In genomic region chr7:64949910-64950770, GRCm38 (mm10) we compare ENCODE assay signal across 8 mouse cellular contexts.
DNase-seq lines count a peak whose midpoint lies in the region; ATAC-seq lines count a peak whose summit lies in the region.

No protein-coding gene starts in this region.

- no peaks in the 10 kb centered on the region for H3K9me3 ChIP-seq in kidney, embryonic 15.5 days (replicated peaks)
- no peaks in the 10 kb centered on the region for H3K9me3 ChIP-seq in embryonic facial prominence, embryonic 11.5 days (replicated peaks; ENCODE audit: control insufficient read depth, low read length)
- no peaks in the 10 kb centered on the region for H3K9me3 ChIP-seq in hindbrain, embryonic 13.5 days
- no peaks in the 10 kb centered on the region for H3K9me3 ChIP-seq in midbrain, embryonic 15.5 days

- peak; percentile 4 for DNase-seq in kidney, adult 11 months
- DNase-seq in adrenal gland, postnatal 10 days: peak; percentile 82
- DNase-seq in embryonic facial prominence, embryonic 11.5 days (ENCODE audit: low spot score): peak; percentile 54
- DNase-seq in left cerebral cortex, adult 11 months (ENCODE audit: low spot score): peak; percentile 34
- peak; percentile 71 for DNase-seq in testis, postnatal 10 days (ENCODE audit: low spot score)

- WGBS in kidney, embryonic 15.5 days: 48% methylated on average over 12 of the region's 12 CpGs
- 51% methylated on average over 12 of the region's 12 CpGs for WGBS in embryonic facial prominence, embryonic 11.5 days
- WGBS in hindbrain, embryonic 13.5 days: 31% methylated on average over 12 of the region's 12 CpGs
- WGBS in midbrain, embryonic 15.5 days: 27% methylated on average over 12 of the region's 12 CpGs

- H3K4me2 ChIP-seq in kidney, embryonic 15.5 days: no peak overlapping the region
- no peak overlapping the region for H3K4me2 ChIP-seq in embryonic facial prominence, embryonic 11.5 days (ENCODE audit: low read depth, low read length)
- H3K4me2 ChIP-seq in hindbrain, embryonic 13.5 days: no peak overlapping the region
- peak overlapping the region; percentile 2; the same call in 1 of the 2 replicates for H3K4me2 ChIP-seq in midbrain, embryonic 15.5 days

- no peak for ATAC-seq in kidney, embryonic 15.5 days (replicated peaks; ENCODE audit: low FRiP score)
- no peak for ATAC-seq in embryonic facial prominence, embryonic 11.5 days (replicated peaks; ENCODE audit: insufficient number of reproducible peaks, low FRiP score, low TSS enrichment, low read depth)
- ATAC-seq in hindbrain, embryonic 13.5 days (ENCODE audit: low FRiP score): peak; percentile 44; the same call in 1 of the 2 replicates
- ATAC-seq in midbrain, embryonic 15.5 days (replicated peaks): peak; percentile 46; the same call in 1 of the 2 replicates

- H3K4me1 ChIP-seq in kidney, embryonic 15.5 days: no peaks in the 10 kb centered on the region
- H3K4me1 ChIP-seq in embryonic facial prominence, embryonic 11.5 days (ENCODE audit: control insufficient read depth, insufficient read depth, low read length): no peaks in the 10 kb centered on the region
- H3K4me1 ChIP-seq in hindbrain, embryonic 13.5 days (replicated peaks): peaks cover 7% of the 10 kb centered on the region; the same call in 1 of the 2 replicates
- peaks cover 10% of the 10 kb centered on the region for H3K4me1 ChIP-seq in midbrain, embryonic 15.5 days

- no peak overlapping the region for H3K4me3 ChIP-seq in kidney, embryonic 15.5 days (replicated peaks)
- H3K4me3 ChIP-seq in embryonic facial prominence, embryonic 11.5 days (ENCODE audit: low read depth, low read length): no peak overlapping the region
- no peak overlapping the region for H3K4me3 ChIP-seq in hindbrain, embryonic 13.5 days
- no peak overlapping the region for H3K4me3 ChIP-seq in midbrain, embryonic 15.5 days

- no peak overlapping the region for H3K27ac ChIP-seq in kidney, embryonic 15.5 days
- H3K27ac ChIP-seq in embryonic facial prominence, embryonic 11.5 days (replicated peaks; ENCODE audit: low read depth, low read length): no peak overlapping the region
- peak overlapping the region; percentile 4; the same call in 1 of the 2 replicates for H3K27ac ChIP-seq in hindbrain, embryonic 13.5 days
- peak overlapping the region; percentile 30; the same call in 1 of the 2 replicates for H3K27ac ChIP-seq in midbrain, embryonic 15.5 days

- H3K36me3 ChIP-seq in kidney, embryonic 15.5 days: no peaks in the 10 kb centered on the region
- H3K36me3 ChIP-seq in embryonic facial prominence, embryonic 11.5 days (replicated peaks; ENCODE audit: control insufficient read depth, insufficient read depth, low read depth, low read length): no peaks in the 10 kb centered on the region
- no peaks in the 10 kb centered on the region for H3K36me3 ChIP-seq in hindbrain, embryonic 13.5 days
- H3K36me3 ChIP-seq in midbrain, embryonic 15.5 days (replicated peaks): no peaks in the 10 kb centered on the region

- H3K9ac ChIP-seq in kidney, embryonic 15.5 days: no peak overlapping the region
- no peak overlapping the region for H3K9ac ChIP-seq in embryonic facial prominence, embryonic 11.5 days (replicated peaks; ENCODE audit: low read length)
- no peak overlapping the region for H3K9ac ChIP-seq in hindbrain, embryonic 13.5 days
- no peak overlapping the region for H3K9ac ChIP-seq in midbrain, embryonic 15.5 days

- no peaks in the 10 kb centered on the region for H3K27me3 ChIP-seq in kidney, embryonic 15.5 days
- H3K27me3 ChIP-seq in embryonic facial prominence, embryonic 11.5 days (ENCODE audit: control insufficient read depth, insufficient read depth, low read length): no peaks in the 10 kb centered on the region
- no peaks in the 10 kb centered on the region for H3K27me3 ChIP-seq in hindbrain, embryonic 13.5 days
- 0 out of 2 replicates have a peak, but pooled peaks cover 3% of the 10 kb centered on the region for H3K27me3 ChIP-seq in midbrain, embryonic 15.5 days (replicated peaks)

Comparison
In these comparisons a context has a peak if more than half of its experiments do, and no peak if none do; other contexts are left out.
1. DNase-seq: peak in every context shown above with its lines; median percentile 82 in adrenal gland, postnatal 10 days; 71 in testis, postnatal 10 days; 54 in embryonic facial prominence, embryonic 11.5 days; 34 in left cerebral cortex, adult 11 months; 4 in kidney, adult 11 months.
2. ATAC-seq: peak in hindbrain, embryonic 13.5 days (single experiment) and midbrain, embryonic 15.5 days (single experiment); none in kidney, embryonic 15.5 days (single experiment) and embryonic facial prominence, embryonic 11.5 days (single experiment).
3. H3K27ac ChIP-seq: peak in hindbrain, embryonic 13.5 days (single experiment) and midbrain, embryonic 15.5 days (single experiment); none in kidney, embryonic 15.5 days (single experiment) and embryonic facial prominence, embryonic 11.5 days (single experiment).